Mouse (Mus musculus): ENCODE results near the gene Fam126a. TPM values are rescaled to one million over a fixed set of nuclear protein-coding genes. Genes with fewer than 3 reads are reported as not detected.

Gene Fam126a
- total and polyA plus RNA-seq, 3 experiments, result 30.0 to 51.1 (median 34.7) TPM

GRCm38 (mm10) chr5:23922516-23923291 is 107.8 kb downstream of the Fam126a start (continued):
- TF ChIP-seq BHLHE40 (IDR thresholded peaks at IDR 0.05; ENCODE audit: borderline replicate concordance, low read depth, low read length) (peak; percentile 98), RAD21 (IDR thresholded peaks at IDR 0.05; ENCODE audit: low read depth, low read length) (no peak), MAZ (IDR thresholded peaks at IDR 0.05; ENCODE audit: low read depth, low read length) (peak; percentile 37; the same call in 1 of the 2 replicates), CHD1 (IDR thresholded peaks at IDR 0.05; ENCODE audit: low read depth, low read length) (no peak)

GRCm38 (mm10) chr5:23921316-23921715 is 109.2 kb downstream of the Fam126a start:
- Histone ChIP-seq H3K27me3 (ENCODE audit: control insufficient read depth in 1 of 2, insufficient read depth in 2 of 2, low read length in 2 of 2) (no peaks in the 10 kb centered on the region), H3K79me2 (ENCODE audit: control insufficient read depth, insufficient read depth, low read length, poor library complexity) (no peaks in the 10 kb centered on the region; the same call in 1 of the 2 replicates), H3K27ac (ENCODE audit: control insufficient read depth, low read depth, low read length) (peak overlapping the region; percentile 7), H3K9me3 (replicated peaks; ENCODE audit: insufficient read depth, low read length) (no peaks in the 10 kb centered on the region), H3K4me3 (ENCODE audit: control insufficient read depth in 1 of 2, insufficient read depth in 1 of 2, low read depth in 2 of 2, low read length in 2 of 2) (no peak overlapping the region), H3K9ac (ENCODE audit: control insufficient read depth, low read depth, low read length, poor library complexity, severe bottlenecking) (no peak overlapping the region), H3K4me1 (ENCODE audit: control insufficient read depth in 1 of 2, insufficient read depth in 2 of 2, low read length in 2 of 2) (peaks cover 11 to 41% of the 10 kb centered on the region in 2 experiments), H3K36me3 (ENCODE audit: control insufficient read depth in 1 of 2, insufficient read depth in 2 of 2, low read length in 2 of 2) (peaks cover 0 to 23% of the 10 kb centered on the region in 2 experiments; a peak in 2 of 4 replicates)
- TF ChIP-seq EP300 (IDR thresholded peaks at IDR 0.05; ENCODE audit: low read depth in 1 of 2, low read length in 2 of 2), result peak; percentile 18 to 49; a peak in 3 of 4 replicates
- 0 out of 2 replicates have a peak, but pooled peaks have one; percentile 37 for TF ChIP-seq TCF12 (IDR thresholded peaks at IDR 0.05; ENCODE audit: low read depth, low read length)
- peak; percentile 11; the same call in 1 of the 2 replicates for TF ChIP-seq TAL1 (IDR thresholded peaks at IDR 0.05; ENCODE audit: low read length)
- 0 out of 2 replicates have a peak, but pooled peaks have one; percentile 18 for TF ChIP-seq GATA1 (IDR thresholded peaks at IDR 0.05; ENCODE audit: low read depth, low read length)
- no peak for TF ChIP-seq ELF1 (IDR thresholded peaks at IDR 0.05; ENCODE audit: low read depth, low read length)
- TF ChIP-seq ETS1 (IDR thresholded peaks at IDR 0.05; ENCODE audit: low read depth, low read length), result peak; percentile 71
- no peak for TF ChIP-seq E2F4 (IDR thresholded peaks at IDR 0.05; ENCODE audit: borderline replicate concordance, low read depth, low read length)
- TF ChIP-seq MYB (IDR thresholded peaks at IDR 0.05; ENCODE audit: low read depth, low read length), result peak; percentile 61; the same call in 1 of the 2 replicates
- peak; percentile 50 for DNase-seq (ENCODE audit: low read depth, low spot score)

- no peak for TF ChIP-seq CHD1 (IDR thresholded peaks at IDR 0.05; ENCODE audit: low read depth, low read length)
- no peak for TF ChIP-seq JUND (IDR thresholded peaks at IDR 0.05; ENCODE audit: low read depth, low read length)
- no peak for TF ChIP-seq MAZ (IDR thresholded peaks at IDR 0.05; ENCODE audit: low read depth, low read length)
- TF ChIP-seq POLR2AphosphoS2 (IDR thresholded peaks at IDR 0.05; ENCODE audit: low read length), result no peak
- no peak for TF ChIP-seq ZNF384 (IDR thresholded peaks at IDR 0.05; ENCODE audit: low read depth, low read length)
- TF ChIP-seq UBTF (IDR thresholded peaks at IDR 0.05; ENCODE audit: borderline replicate concordance, insufficient read depth, low read depth, low read length), result no peak
- no peak for TF ChIP-seq ZKSCAN1 (IDR thresholded peaks at IDR 0.05; ENCODE audit: low read depth, low read length)
- no peak for TF ChIP-seq TAL1 (IDR thresholded peaks at IDR 0.05; ENCODE audit: low read length)
- TF ChIP-seq HCFC1 (IDR thresholded peaks at IDR 0.05; ENCODE audit: low read depth, low read length), result no peak
- TF ChIP-seq MYB (IDR thresholded peaks at IDR 0.05; ENCODE audit: low read depth, low read length), result no peak
- TF ChIP-seq USF1 (IDR thresholded peaks at IDR 0.05; ENCODE audit: low read depth, low read length), result no peak
- TF ChIP-seq MAX (IDR thresholded peaks at IDR 0.05; ENCODE audit: low read length), result no peak
- no peak for TF ChIP-seq NRF1 (IDR thresholded peaks at IDR 0.05; ENCODE audit: insufficient read depth, low read depth, low read length, poor library complexity, severe bottlenecking)
- no peak for TF ChIP-seq GABPA (IDR thresholded peaks at IDR 0.05; ENCODE audit: low read depth, low read length)
- no peak for TF ChIP-seq MYC (IDR thresholded peaks at IDR 0.05; ENCODE audit: low read depth, low read length)
- no peak overlapping the region for H3K27ac ChIP-seq (ENCODE audit: control insufficient read depth, low read depth, low read length)
- H3K9ac ChIP-seq (ENCODE audit: control insufficient read depth, low read depth, low read length, poor library complexity, severe bottlenecking), result no peak overlapping the region
These were observed 110.4 kb downstream of the Fam126a start for GRCm38 (mm10) chr5:23919892-23920731.

More at GRCm38 (mm10) chr5:23919892-23920731, 110.4 kb downstream of the Fam126a start:
- Histone ChIP-seq H3K36me3 (ENCODE audit: control insufficient read depth in 1 of 2, insufficient read depth in 2 of 2, low read length in 2 of 2) (peaks cover 0 to 23% of the 10 kb centered on the region in 2 experiments; a peak in 2 of 4 replicates), H3K27me3 (ENCODE audit: control insufficient read depth in 1 of 2, insufficient read depth in 2 of 2, low read length in 2 of 2) (no peaks in the 10 kb centered on the region), H3K9me3 (replicated peaks; ENCODE audit: insufficient read depth, low read length) (no peaks in the 10 kb centered on the region), H3K79me2 (ENCODE audit: control insufficient read depth, insufficient read depth, low read length, poor library complexity) (no peaks in the 10 kb centered on the region; the same call in 1 of the 2 replicates), H3K4me3 (ENCODE audit: control insufficient read depth in 1 of 2, insufficient read depth in 1 of 2, low read depth in 2 of 2, low read length in 2 of 2) (no peak overlapping the region), H3K4me1 (ENCODE audit: control insufficient read depth in 1 of 2, insufficient read depth in 2 of 2, low read length in 2 of 2) (peaks cover 11 to 41% of the 10 kb centered on the region in 2 experiments)
- peak; percentile 46 for DNase-seq (ENCODE audit: low read depth, low spot score)
